Mouse (Mus musculus): ENCODE data around the gene Pappa. TPM values are rescaled to one million over a fixed set of nuclear protein-coding genes. Genes with fewer than 3 reads are reported as not detected.

Gene Pappa
- total and polyA plus RNA-seq, 3 experiments, result not detected

DNA sequence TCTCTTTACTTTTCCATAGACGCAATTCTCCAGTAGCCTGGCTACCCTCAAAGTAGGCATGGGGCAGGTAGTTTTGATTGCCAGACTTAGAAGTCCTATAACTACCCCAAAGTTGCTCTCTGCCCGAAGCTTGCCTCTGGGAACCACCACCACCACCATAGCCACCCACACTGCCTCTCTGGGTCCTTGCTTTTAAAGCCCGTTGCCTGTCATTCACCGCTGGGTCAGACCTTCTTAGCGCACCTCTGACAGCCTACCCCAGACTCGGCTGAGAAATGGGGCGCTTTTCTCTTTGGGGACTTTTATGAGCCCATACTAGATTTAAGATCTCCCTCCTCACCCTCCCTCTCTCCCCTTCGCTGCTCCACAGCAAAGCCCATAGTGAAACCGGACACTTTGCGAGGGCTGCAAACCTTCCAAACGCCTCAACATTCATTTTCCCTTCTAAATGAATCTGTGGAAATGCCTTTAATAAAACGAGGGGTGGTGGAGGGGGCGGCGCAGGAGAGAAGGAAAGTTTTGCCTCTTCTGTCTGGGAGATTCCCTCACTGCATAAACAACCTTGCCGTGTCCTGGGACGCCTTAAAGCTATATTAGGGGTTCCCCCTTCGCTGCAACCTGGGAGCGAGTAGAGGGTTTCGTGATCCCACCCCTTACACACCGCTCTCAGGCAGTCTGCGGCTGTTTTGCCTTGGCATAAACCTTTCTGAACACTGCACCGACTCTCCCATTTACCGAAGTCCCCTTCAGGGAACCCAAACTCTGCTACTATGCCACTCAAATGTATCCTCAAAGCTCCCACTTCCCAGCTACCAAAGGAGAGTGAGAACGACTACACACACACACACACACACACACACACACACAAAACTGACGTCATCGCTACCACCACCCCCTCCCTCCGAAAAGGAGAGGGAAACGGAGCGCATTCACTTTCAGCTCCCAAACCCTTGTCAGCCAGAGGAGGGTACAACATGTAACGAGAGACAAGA lies 1.7 kb downstream of the Pappa start:
- Histone ChIP-seq H3K9ac (ENCODE audit: insufficient read depth, low read depth) (no peak overlapping the region), H3K9me3 (replicated peaks; ENCODE audit: low read length) (peaks cover 57% of the 10 kb centered on the region), H3K4me2 (ENCODE audit: insufficient read depth, low read depth, poor library complexity, severe bottlenecking) (no peak overlapping the region), H3K27ac (ENCODE audit: insufficient read depth, low read depth) (no peak overlapping the region), H3K4me1 (ENCODE audit: control insufficient read depth in 1 of 2, insufficient read depth in 2 of 2) (no peaks in the 10 kb centered on the region), H3K4me3 (replicated peaks in 1 of 3; ENCODE audit: low read depth in 2 of 3, low read length in 2 of 3, poor library complexity in 1 of 3) (no peak overlapping the region), H3K27me3 (replicated peaks) (no peaks in the 10 kb centered on the region), H3K36me3 (replicated peaks in 1 of 2; ENCODE audit: control insufficient read depth in 1 of 2, insufficient read depth in 1 of 2, low read length in 1 of 2) (no peaks in the 10 kb centered on the region), H3K79me2 (replicated peaks; ENCODE audit: control insufficient read depth, extremely low read depth, insufficient read depth, poor library complexity, severe bottlenecking) (no peaks in the 10 kb centered on the region)
- dilution Hi-C loops (cut with MboI; ENCODE audit: extremely low pct_ligation_motif_present, extremely low pct_unique_long_range_greater_than_20kb, low sequenced_read_pairs), result no loop called here
- no peak for TF ChIP-seq USF1 (IDR thresholded peaks at IDR 0.05; ENCODE audit: low read depth, low read length)
- no peak for TF ChIP-seq MAZ (IDR thresholded peaks at IDR 0.05; ENCODE audit: low read depth, low read length)
- TF ChIP-seq ZMIZ1 (IDR thresholded peaks at IDR 0.05; ENCODE audit: low read depth, low read length), result no peak
- no peak for TF ChIP-seq USF2 (conservative IDR thresholded peaks at IDR 0.05; ENCODE audit: low read depth, low read length)
- TF ChIP-seq CHD1 (IDR thresholded peaks at IDR 0.05; ENCODE audit: low read depth, low read length), result no peak
- in situ Hi-C loops (cut with MboI; ENCODE audit: low pct_ligation_motif_present, low pct_unique_long_range_greater_than_20kb, low sequenced_read_pairs), result no loop called here
- no peak for DNase-seq (ENCODE audit: extremely low read depth)

DNA sequence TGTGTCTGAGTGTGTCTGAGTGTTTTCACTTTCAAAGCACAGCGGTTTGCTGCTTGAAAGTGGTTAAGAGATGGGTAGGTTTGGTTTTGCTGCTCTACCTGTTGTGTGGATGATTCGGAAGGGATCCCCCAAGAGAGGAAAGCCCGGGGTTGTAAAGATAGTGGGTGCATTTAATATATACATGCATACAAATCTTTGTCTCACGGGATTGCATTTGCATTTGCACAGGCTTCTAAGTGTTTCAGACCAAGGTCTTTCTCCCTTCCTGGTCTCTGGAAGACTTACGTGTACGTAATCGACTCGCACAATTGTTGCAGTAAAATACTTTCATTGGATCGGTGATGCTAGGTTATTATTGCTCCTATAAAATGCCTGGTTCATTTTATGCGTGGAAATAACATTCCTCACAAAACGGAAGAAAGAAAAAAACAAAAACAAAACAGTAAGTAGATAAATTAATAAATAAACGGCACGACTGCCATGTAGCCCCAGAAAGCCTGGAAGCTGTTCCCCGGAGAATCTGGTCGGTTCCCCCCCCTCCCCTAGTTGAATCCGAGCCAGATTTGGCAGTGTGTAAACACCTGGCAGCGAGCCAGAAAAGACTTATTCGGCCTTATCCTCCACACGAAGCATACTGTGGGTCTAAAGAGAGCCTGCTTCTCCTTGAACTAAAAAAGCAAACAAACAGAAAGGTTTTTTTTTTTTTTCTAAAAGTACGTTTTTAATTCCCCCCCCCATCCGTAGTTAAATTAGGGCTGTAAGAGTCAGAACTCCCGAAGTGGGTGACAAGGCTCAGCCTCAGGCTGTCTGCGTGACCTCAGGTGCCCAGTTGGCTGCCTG lies 2.7 kb downstream of the Pappa start:
- in situ Hi-C loops (cut with MboI; ENCODE audit: low pct_ligation_motif_present, low pct_unique_long_range_greater_than_20kb, low sequenced_read_pairs) (no loop called here), dilution Hi-C loops (cut with MboI; ENCODE audit: extremely low pct_ligation_motif_present, extremely low pct_unique_long_range_greater_than_20kb, low sequenced_read_pairs) (no loop called here)
- Histone ChIP-seq H3K4me2 (ENCODE audit: insufficient read depth, low read depth, poor library complexity, severe bottlenecking) (no peak overlapping the region), H3K9me3 (replicated peaks; ENCODE audit: low read length) (peaks cover 59% of the 10 kb centered on the region), H3K79me2 (replicated peaks; ENCODE audit: control insufficient read depth, extremely low read depth, insufficient read depth, poor library complexity, severe bottlenecking) (no peaks in the 10 kb centered on the region), H3K4me1 (ENCODE audit: control insufficient read depth in 1 of 2, insufficient read depth in 2 of 2) (no peaks in the 10 kb centered on the region), H3K27ac (ENCODE audit: insufficient read depth, low read depth) (no peak overlapping the region), H3K36me3 (replicated peaks in 1 of 2; ENCODE audit: control insufficient read depth in 1 of 2, insufficient read depth in 1 of 2, low read length in 1 of 2) (no peaks in the 10 kb centered on the region), H3K27me3 (replicated peaks) (no peaks in the 10 kb centered on the region), H3K4me3 (replicated peaks in 1 of 3; ENCODE audit: low read depth in 2 of 3, low read length in 2 of 3, poor library complexity in 1 of 3) (no peak overlapping the region), H3K9ac (ENCODE audit: insufficient read depth, low read depth) (no peak overlapping the region)
- DNase-seq (ENCODE audit: extremely low read depth), result no peak
- TF ChIP-seq UBTF (IDR thresholded peaks at IDR 0.05; ENCODE audit: low read depth, low read length) (no peak), RAD21 (IDR thresholded peaks at IDR 0.05; ENCODE audit: low read depth, low read length) (no peak), HCFC1 (IDR thresholded peaks at IDR 0.05; ENCODE audit: low read depth, low read length) (no peak), EP300 (IDR thresholded peaks at IDR 0.05; ENCODE audit: low read length) (no peak), E2F4 (IDR thresholded peaks at IDR 0.05; ENCODE audit: insufficient replicate concordance, low read depth, low read length) (no peak), CHD1 (IDR thresholded peaks at IDR 0.05; ENCODE audit: low read depth, low read length) (no peak), MXI1 (IDR thresholded peaks at IDR 0.05; ENCODE audit: low read depth, low read length) (no peak), USF2 (conservative IDR thresholded peaks at IDR 0.05; ENCODE audit: low read depth, low read length) (no peak)
